Mouse (Mus musculus) right cerebral cortex, adult 18-20 months (tissue): ENCODE data around the gene Nfix.

Experiments
- DNase-seq: peaks from one replicate; pipeline ENCODE4 v3.0.0; 2022; ENCODE audit warnings: mixed read lengths

Gene Nfix

GRCm38 (mm10) chr8:84799999-84800831, at the start of gene Nfix:
Gene Nfix (minus strand): TSS chr8:84800344.
- no peak for DNase-seq

- no peak for DNase-seq
These were observed 47.7 kb upstream of the Nfix start for GRCm38 (mm10) chr8:84847684-84848435.

GRCm38 (mm10) chr8:84846722-84847572, 46.8 kb upstream of the Nfix start, which contains the start of gene Calr:
Gene Calr (minus strand): TSS chr8:84846934.
- DNase-seq, result peak; percentile 100

GRCm38 (mm10) chr8:84846094-84846721, 46.1 kb upstream of the Nfix start:
- no peak for DNase-seq

GRCm38 (mm10) chr8:84845355-84846093, 45.4 kb upstream of the Nfix start:
- DNase-seq, result no peak

GRCm38 (mm10) chr8:84844397-84845070, 44.4 kb upstream of the Nfix start:
- DNase-seq, result no peak

- DNase-seq, result no peak
These were observed 41.4 kb upstream of the Nfix start for GRCm38 (mm10) chr8:84841514-84841913.

GRCm38 (mm10) chr8:84840248-84840999, 40.3 kb upstream of the Nfix start, which contains the start of gene Rad23a:
Gene Rad23a (minus strand): TSS chr8:84840665.
- DNase-seq, result peak; percentile 94

- DNase-seq, result no peak
These were observed 39.7 kb upstream of the Nfix start for GRCm38 (mm10) chr8:84839875-84840247.

- no peak for DNase-seq
These were observed 39.3 kb upstream of the Nfix start for GRCm38 (mm10) chr8:84839411-84839810.

- no peak for DNase-seq
These were observed 38.4 kb upstream of the Nfix start for GRCm38 (mm10) chr8:84838513-84838912.

GRCm38 (mm10) chr8:84837912-84838470, 37.8 kb upstream of the Nfix start:
- DNase-seq, result no peak

GRCm38 (mm10) chr8:84837149-84837911, 37.2 kb upstream of the Nfix start:
- no peak for DNase-seq

GRCm38 (mm10) chr8:84834866-84835855, 35.0 kb upstream of the Nfix start:
- peak; percentile 76 for DNase-seq

- no peak for DNase-seq
These were observed 34.1 kb upstream of the Nfix start for GRCm38 (mm10) chr8:84834002-84834865.
